Mouse (Mus musculus): ENCODE results near the gene Mfsd12. TPM values are rescaled to one million over a fixed set of nuclear protein-coding genes. Genes with fewer than 3 reads are reported as not detected.

Gene Mfsd12
- total RNA-seq, 4 experiments from 2014 or later = 18.3 to 25.7 (median 22.0) TPM

DNA sequence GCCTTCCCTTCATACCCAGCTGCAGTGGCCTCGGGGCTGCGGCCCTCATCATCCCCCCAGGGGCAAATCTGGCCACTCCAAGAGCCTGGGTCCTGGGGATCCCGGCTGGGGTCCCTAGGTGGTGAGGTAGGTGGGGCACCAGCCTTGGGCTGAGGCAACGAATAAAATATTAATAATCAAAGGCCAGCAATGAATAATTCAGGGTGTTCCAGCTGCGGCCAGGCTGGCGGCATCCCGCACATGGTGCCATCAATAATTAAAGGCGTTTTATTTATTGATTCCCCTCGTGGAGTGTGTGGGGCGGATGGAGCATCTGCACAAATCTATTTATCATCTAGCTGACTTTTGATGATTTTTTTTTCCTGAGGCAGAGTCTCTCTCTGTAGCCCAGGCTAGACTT lies 46.2 kb downstream of the Mfsd12 start:
- no peak for DNase-seq

DNA sequence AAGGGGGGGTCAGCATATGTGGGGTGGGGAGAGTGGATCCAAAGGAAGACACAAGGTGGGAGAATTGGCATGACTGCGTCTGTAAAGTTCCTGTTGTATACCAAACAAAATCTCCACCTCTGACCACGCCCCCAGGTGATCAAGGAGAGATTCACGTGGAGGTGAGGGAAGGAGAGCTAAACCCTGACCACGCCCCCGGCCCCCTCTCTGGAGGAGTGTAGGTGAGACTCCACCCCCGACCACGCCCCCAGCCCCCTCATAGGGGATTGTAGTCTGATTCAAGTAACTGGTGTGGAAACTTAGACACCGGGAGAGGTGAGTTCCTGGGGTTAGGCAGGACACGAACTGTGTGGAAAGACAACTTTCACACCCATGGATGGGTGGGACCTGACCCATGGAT lies 46.8 kb downstream of the Mfsd12 start:
- DNase-seq = no peak

DNA sequence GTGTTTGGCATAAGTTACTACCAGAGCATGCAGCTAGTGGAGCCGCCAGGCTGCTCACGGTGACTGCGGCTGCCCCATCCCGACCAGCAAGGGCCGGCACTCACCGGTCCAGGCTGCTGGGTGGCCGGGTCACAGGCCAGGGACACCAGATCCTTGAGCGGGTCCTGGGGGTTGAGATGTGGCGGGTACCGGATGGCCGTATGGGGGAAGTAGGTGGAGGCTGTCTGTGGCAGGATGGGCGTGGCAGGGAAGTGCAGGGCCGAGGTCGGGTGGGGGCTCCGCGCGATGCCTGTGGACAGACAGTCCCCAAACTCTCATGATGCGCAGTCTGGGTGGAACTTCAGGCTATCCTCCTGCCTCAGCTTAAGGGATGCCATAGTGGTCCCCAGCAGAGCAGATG lies 47.4 kb downstream of the Mfsd12 start:
- DNase-seq = no peak

DNA sequence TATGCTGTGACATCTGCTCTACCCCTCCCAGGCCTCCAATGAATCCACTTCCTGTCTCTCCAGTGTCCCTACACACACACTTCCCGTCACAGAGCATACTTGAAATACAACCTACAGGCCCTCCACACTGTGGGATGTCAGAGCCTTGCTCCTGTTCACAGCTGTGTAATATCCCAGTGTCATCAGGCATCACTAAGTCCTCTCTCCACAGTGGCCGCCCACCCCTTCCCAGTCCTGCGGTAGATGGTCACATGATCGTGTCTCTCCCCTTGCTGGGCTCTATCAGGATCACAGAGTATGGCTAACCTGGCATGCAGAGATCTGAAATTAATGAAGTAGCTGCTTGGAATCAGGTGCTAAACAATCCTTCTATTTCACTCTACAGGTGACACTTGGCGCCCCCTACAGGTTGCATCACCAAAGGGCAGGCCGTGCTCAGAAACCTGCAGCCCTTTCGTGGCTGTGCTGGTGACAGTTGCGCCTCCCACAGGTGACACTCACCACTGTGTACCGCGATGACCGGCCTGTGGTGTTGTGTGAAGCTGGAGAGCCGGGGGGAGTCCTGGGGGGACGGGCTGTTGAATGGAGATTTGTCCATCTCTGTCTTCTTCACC lies 48.4 kb downstream of the Mfsd12 start:
- DNase-seq = no peak

DNA sequence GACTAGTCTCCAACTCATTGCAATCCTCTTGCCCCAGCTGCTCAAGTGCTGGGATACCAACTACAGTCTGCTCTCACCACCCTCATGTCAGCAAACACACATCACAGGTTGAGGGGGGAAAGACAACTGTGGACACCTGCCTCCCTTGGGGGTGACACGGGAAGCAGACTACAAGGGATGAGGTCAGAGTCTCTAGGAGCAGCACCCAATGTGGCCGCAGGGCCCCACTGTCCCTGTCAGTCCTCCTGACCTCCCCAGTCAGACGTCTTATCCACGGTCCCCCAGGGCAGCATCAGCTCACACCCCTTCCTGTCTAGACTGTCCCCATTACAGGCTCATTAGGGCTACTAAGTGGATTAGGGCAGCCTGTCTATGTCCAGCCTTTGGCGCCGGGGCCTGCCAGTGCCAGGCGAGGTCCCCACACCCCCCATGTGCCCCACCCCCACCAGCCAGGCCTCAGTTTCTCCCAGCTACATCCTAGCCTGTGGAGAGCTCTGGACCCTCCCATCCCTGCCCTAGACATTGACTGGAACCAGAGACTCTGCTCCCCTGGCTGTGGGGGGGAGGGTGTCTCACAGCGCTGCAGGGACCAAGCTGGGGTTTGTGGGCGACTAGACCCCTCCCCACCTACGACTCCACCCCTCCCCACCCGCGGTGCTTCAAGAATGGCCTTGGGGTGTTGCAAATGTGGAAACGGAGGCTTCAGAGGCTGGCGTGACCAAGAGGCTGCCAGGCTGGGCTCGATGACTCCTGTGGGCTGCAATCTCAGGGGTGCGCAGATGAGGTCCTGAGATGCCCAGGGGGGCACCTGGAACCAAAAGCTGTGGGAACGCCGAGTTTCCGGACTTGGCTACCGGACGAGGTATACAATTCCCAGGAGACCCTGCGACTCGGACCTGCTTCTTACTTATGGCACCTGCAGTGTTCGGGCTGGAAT lies 49.5 kb downstream of the Mfsd12 start:
- DNase-seq = no peak

DNA sequence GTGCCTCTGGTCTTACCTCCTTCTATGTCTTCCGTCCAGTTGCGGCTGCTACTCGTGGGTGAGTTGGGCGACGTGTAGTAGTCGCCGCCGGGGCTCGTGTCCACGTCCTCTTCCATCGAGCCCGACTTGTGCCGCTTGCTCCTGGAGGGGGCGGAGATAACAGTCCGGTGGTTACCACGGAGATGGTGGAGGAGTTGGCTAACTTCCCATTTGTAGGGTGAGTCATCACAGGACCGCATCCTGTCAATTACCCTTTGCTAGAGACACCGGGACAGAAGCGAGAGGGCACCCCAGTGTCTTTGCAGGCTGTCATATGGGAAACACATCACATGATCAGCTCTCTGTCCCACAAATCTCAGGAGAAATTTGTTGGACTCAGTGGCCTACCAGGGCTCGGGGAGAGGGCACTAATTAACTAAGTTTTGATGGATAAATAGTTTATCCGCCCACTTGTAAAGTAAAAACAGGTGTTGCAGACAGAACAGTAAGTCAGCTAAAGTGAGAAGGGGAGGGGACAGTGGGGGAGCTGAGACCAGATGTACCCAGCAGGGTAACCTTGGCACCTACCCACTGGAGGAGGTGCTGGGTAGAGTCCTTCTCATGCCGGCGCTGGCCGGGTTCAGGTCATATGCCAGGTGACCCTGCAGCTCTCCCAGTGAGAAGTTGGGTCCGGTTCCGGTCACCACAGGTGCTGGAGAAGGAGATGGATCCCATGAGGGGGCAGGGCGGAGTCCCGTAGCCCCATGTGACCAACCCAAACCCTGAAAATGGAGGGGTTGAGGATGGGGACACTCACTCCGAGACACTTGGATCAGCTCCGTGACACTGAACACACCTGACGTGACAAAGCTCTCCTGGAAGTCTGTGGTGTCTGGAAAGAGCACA lies 50.5 kb downstream of the Mfsd12 start:
- DNase-seq = peak; percentile 93

DNA sequence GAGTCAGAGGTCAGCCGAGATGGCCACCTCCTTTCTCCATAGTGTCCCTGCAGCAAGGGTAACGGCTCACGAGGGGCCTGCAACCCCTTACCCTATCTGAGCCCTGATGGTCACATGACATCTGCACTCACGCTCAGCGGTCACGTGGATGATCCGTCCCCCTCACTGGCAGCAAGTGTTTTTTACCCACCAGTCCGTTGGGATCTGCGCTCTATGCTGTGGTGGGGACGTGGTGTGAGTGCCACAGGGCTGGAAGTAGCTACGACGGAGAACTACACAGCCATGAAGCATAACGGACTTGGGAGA lies 51.1 kb downstream of the Mfsd12 start:
- DNase-seq = no peak

DNA sequence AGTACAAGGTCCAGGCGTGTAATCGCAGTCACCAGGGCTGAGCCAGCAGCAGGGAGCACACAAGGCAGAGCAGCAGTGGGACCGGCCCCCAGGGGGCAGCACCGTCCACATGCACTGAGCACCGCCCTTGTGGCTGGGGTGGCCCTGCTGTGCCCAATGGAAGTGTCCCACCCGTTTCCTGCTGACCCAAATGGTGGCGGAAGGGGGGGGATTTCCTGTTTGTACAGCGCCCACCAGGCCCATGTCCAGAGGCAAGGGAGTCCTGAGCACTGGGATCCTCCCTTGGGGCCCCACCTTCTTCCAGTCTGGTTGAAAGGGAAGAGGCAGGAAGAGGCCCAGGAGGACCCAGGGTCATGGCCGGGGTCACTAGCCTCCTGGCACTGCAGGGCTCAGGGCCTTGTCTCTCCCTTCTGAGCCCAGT lies 51.6 kb downstream of the Mfsd12 start:
- peak; percentile 85 for DNase-seq

DNA sequence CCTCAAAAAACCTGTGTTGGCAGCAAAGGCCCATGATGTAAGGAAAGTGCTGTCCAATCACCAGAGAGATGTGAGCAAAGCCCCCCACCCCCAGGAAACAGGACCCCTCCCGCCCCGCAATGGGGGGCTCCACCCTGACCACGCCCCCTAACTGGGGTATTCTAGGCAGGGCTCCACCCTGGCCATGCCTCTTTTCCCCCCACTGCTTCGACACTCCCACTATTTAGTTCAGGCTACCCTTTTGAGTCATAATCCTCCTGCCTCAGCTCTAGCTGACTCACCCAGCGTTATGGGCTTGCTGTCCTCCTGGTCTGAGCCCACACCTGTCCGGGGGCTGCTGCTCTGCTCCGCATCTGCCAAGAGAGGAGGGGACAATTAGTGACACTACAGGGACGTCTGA lies 52.0 kb downstream of the Mfsd12 start:
- no peak for DNase-seq

DNA sequence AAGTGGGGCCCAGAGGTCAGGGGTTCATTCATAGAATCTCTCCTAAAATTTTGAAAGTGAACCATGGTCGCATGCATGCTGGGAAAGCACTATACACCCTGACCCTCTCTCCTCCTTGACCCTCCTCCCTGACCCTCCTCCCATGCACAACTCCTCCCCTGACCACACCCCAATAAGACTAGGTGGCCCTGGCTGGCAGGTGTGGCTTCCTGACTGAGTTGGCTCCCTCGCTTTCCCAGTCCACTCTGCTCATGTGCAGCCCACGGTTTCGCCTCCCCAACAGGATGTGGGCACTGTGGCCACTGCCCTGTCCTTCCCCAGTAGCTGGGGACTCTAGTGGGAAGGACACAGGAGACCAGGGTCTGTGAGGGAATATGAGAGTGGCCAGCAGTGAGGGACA lies 53.1 kb downstream of the Mfsd12 start:
- DNase-seq = no peak

DNA sequence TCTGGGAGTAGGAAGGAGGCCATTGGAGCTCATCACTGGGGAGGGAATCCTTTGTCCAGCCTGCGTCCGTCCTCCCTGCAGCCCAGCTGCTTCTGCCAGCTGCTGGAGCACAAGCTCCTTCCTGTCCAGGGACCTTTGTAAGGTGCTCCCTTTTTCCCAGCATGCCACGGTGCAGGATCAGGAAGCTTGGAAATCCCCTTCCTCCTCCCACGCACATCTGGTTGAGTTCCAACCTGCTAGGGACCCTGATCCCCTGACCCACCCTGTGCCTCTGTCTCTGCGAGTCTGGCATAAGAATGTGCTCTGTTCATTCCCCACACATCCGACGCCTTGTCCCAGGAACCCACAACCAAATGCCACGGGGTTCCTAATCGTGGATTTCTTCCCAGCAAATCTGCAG lies 53.7 kb downstream of the Mfsd12 start:
- DNase-seq = no peak

DNA sequence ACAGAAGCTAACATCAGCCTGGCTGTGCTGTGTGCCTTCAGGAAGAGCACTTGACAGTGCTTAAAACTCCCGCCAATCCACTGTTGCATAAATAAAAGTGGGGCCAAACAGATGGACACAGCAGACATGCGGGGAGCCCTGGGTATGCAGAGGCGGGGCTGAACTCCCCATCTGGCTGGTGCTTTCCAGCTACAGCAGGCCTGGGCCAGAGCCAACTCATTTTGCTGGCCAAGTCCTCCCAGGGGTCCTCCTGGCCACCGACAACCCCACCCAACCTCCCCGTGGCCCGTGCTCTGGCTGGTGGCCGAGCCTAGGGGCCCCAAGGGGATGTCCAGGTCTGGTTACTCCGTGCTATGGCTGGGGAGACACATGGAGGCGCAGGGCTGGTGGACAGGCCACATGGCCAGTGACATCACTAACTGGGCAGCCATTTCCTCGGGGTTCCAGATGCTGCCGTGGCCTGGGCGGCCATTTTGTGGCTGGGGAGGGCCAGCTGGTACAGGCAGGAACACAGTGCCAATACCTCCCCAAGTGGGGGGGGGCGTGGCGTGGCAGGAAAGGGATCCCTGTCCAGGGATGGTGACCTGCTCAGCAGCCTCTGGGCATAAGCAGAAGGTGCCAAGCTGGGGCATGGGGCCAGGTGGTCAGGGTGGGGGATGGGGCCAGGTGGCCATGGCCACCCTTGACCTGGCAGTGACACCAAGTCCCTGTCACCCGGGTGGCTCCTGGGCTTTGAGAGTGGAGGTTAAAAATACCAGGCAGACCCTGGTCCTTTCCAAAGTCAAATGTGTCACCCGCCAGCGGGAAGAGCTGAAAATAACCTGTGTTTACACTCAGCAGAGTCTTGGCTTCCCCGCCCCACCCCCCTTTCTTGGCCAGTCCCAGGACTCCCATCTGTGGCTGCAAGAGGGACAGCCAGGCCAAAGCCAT lies 54.4 kb downstream of the Mfsd12 start:
- peak; percentile 79 for DNase-seq

DNA sequence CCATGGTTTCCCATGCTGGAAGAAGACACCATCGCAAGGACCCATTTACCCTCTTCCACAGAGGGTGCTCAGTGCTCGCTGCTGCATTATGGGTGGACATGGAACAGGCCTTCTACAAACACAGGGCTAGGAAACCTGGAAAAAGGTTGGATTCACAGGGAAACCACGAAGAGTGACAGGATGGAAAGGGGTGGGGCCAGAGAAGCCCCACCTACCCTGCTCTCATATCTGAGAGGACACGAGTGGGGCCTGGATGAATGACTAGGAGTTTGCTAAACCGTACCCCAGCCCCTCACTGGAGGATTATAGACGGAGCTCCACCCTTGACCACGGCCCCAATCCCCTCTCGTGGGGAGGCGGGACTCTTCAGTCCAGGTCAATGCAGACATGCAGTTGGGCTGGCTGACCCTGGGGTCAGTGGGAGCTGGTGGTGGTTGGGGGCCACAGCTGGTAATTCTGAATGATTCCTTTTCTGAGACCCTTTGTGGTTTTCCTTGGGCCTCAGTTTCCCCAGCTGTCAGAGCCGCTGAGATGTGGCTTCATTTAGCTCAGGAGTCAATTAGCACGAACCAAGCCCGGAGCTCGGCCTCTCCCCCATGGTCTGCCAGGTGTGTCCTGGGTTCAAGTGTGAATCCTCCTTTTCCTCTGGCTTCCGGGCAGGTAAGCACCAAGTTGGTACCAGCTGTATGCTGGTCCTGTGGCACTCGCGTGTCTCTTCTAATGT lies 55.5 kb downstream of the Mfsd12 start:
- DNase-seq = no peak

DNA sequence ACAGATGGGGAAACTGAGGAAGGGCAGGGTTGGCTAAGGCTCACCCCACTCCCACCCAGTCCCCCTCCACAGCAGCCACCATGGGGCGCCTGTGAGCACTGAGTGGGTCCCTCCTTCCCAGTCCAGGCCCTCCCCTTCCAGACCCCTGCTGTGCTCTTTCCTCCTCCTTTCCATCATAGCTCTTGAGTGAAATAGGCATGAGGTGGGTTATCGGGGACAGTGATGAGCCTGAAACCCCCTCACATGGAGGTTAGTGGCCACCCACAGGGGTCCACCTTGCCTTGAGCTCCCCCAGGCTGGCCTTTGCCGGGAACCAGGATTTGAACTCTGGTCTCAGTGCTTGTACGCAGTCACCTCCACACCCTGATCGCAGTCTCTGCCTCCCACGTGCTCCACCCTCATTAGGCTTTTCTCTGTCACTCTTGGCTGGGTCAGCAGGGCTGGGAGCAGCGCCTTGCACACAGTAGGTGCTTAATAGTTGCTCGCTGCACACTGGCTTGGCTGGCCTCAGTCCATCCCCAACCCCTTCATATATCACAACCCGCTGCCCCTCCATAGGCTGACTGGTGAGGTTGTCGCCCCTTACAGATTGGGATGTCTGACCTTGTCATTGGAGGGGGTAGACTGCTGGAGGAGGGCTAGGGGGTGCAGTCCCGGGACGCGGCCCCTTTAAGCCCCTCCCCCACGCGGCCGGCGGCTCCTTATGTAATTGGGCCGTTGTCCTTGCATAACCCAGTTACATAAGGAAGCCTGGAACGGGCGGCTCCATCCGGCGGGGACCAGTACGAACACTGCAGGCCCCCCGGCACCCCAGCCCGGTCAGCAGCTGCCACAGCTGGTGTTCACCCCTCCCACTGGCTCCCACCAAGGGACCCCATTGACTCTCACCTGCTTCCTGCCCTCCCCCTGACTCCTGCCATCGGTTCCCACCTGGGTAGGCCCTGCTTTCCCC lies 56.3 kb downstream of the Mfsd12 start:
- peak; percentile 88 for DNase-seq

DNA sequence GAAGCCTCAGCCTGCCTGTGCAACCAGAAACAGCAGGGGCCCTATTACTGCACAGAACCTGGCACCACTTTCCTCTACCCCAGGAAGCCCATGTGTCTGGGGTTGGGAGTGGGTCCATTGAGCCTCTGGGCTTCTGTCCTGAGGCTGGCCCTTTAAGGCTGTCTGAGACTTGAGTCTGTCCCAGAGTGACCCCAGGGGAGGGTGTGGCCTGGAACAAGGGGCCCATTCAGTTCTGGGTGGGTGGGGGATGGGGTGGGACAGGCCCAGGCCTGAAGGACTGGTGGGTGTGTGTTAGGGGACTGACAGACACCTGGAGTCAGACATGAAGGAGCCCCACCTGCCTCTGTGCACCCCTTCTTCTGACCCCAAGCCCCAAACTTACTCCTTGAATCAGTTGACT lies 57.4 kb downstream of the Mfsd12 start:
- DNase-seq = no peak

DNA sequence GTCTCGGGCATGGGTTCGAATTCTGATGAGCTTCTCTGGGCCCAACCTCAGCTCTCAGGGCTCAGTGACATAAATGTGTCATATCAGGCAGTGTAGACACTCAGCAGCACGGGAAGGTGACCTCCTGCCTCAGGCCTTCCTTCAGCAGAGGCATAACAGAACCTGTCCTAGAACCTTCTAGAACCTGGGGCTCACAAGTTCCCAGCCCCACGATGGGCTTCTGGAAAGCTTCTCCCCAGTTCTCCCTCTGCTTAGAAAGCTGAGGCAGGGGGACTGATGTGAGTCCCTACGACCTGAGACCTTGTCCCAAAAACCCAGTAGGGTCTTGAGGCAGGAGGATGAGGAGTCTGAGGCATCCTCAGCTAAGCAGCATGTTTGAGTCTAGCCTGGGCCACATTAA lies 57.9 kb downstream of the Mfsd12 start:
- no peak for DNase-seq
